Mouse (Mus musculus): ENCODE data around the gene BC049715. TPM values are rescaled to one million over a fixed set of nuclear protein-coding genes. Genes with fewer than 3 reads are reported as not detected.

The BC049715 gene
- polyA plus RNA-seq, 1 experiment from 2014 or later = 1.9 TPM

GRCm38 (mm10) chr6:136807395-136808013 lies 19.9 kb upstream of the BC049715 start:
- WGBS = 45% methylated on average over 11 of the region's 18 CpGs
- peaks cover 8% of the 10 kb centered on the region for H3K36me3 ChIP-seq (ENCODE audit: insufficient read depth, low read length)
- peak; percentile 0; the same call in 1 of the 2 replicates for ATAC-seq (ENCODE audit: low FRiP score, low TSS enrichment)
- no peaks in the 10 kb centered on the region for H3K27me3 ChIP-seq (ENCODE audit: insufficient read depth, low read length)
- peak overlapping the region; percentile 97 for H3K4me2 ChIP-seq (replicated peaks; ENCODE audit: low read depth, low read length)
- no peaks in the 10 kb centered on the region for H3K9me3 ChIP-seq (ENCODE audit: low read length)
- peaks cover 24% of the 10 kb centered on the region for H3K4me1 ChIP-seq (ENCODE audit: insufficient read depth, low read length)
- peak overlapping the region; percentile 78 for H3K27ac ChIP-seq (ENCODE audit: low read length)
- peak overlapping the region; percentile 80 for H3K4me3 ChIP-seq (ENCODE audit: low read length)
- H3K9ac ChIP-seq (replicated peaks; ENCODE audit: low read length) = peak overlapping the region; percentile 48

GRCm38 (mm10) chr6:136808014-136808417 lies 19.4 kb upstream of the BC049715 start, which contains the start of gene H2afj:
H2afj (plus strand) TSS chr6:136808244.
- H3K9ac ChIP-seq (replicated peaks; ENCODE audit: low read length) = peak within 1 kb of the TSS; percentile 77
- H3K4me1 ChIP-seq (ENCODE audit: insufficient read depth, low read length) = peaks cover 21% of the 10 kb centered on the region
- H3K27me3 ChIP-seq (ENCODE audit: insufficient read depth, low read length) = no peaks in the 10 kb centered on the region
- peak within 1 kb of the TSS; percentile 78 for H3K27ac ChIP-seq (ENCODE audit: low read length)
- peak within 1 kb of the TSS; percentile 97 for H3K4me2 ChIP-seq (replicated peaks; ENCODE audit: low read depth, low read length)
- no peaks in the 10 kb centered on the region for H3K9me3 ChIP-seq (ENCODE audit: low read length)
- WGBS = under 1% methylated on average over 34 of the region's 34 CpGs
- H3K4me3 ChIP-seq (ENCODE audit: low read length) = peak within 1 kb of the TSS; percentile 80
- peak; percentile 89 for ATAC-seq (ENCODE audit: low FRiP score, low TSS enrichment)
- peaks cover 10% of the 10 kb centered on the region for H3K36me3 ChIP-seq (ENCODE audit: insufficient read depth, low read length)

GRCm38 (mm10) chr6:136808631-136809046 lies 18.8 kb upstream of the BC049715 start:
- Histone ChIP-seq H3K4me3 (ENCODE audit: low read length) (peak overlapping the region; percentile 80), H3K27me3 (ENCODE audit: insufficient read depth, low read length) (no peaks in the 10 kb centered on the region), H3K9ac (replicated peaks; ENCODE audit: low read length) (peak overlapping the region; percentile 77), H3K4me2 (replicated peaks; ENCODE audit: low read depth, low read length) (peak overlapping the region; percentile 97), H3K27ac (ENCODE audit: low read length) (no peak overlapping the region), H3K9me3 (ENCODE audit: low read length) (no peaks in the 10 kb centered on the region), H3K4me1 (ENCODE audit: insufficient read depth, low read length) (peaks cover 15% of the 10 kb centered on the region), H3K36me3 (ENCODE audit: insufficient read depth, low read length) (peaks cover 15% of the 10 kb centered on the region)
- under 1% methylated on average over 28 of the region's 28 CpGs for WGBS
- peak; percentile 20 for ATAC-seq (ENCODE audit: low FRiP score, low TSS enrichment)

GRCm38 (mm10) chr6:136809077-136809476 lies 18.3 kb upstream of the BC049715 start:
- H3K36me3 ChIP-seq (ENCODE audit: insufficient read depth, low read length) = peaks cover 19% of the 10 kb centered on the region
- H3K27me3 ChIP-seq (ENCODE audit: insufficient read depth, low read length) = no peaks in the 10 kb centered on the region
- H3K4me3 ChIP-seq (ENCODE audit: low read length) = peak overlapping the region; percentile 80
- H3K9ac ChIP-seq (replicated peaks; ENCODE audit: low read length) = peak overlapping the region; percentile 77
- H3K9me3 ChIP-seq (ENCODE audit: low read length) = no peaks in the 10 kb centered on the region
- WGBS = 32% methylated on average over 14 of the region's 14 CpGs
- no peak overlapping the region for H3K27ac ChIP-seq (ENCODE audit: low read length)
- H3K4me1 ChIP-seq (ENCODE audit: insufficient read depth, low read length) = peaks cover 15% of the 10 kb centered on the region
- ATAC-seq (ENCODE audit: low FRiP score, low TSS enrichment) = no peak
- peak overlapping the region; percentile 97 for H3K4me2 ChIP-seq (replicated peaks; ENCODE audit: low read depth, low read length)

- Histone ChIP-seq H3K4me2 (replicated peaks; ENCODE audit: low read depth, low read length) (peak overlapping the region; percentile 97), H3K36me3 (ENCODE audit: insufficient read depth, low read length) (peaks cover 25% of the 10 kb centered on the region), H3K4me3 (ENCODE audit: low read length) (peak overlapping the region; percentile 80), H3K9me3 (ENCODE audit: low read length) (no peaks in the 10 kb centered on the region), H3K27me3 (ENCODE audit: insufficient read depth, low read length) (no peaks in the 10 kb centered on the region), H3K9ac (replicated peaks; ENCODE audit: low read length) (peak overlapping the region; percentile 77; the same call in 1 of the 2 replicates), H3K4me1 (ENCODE audit: insufficient read depth, low read length) (peaks cover 15% of the 10 kb centered on the region), H3K27ac (ENCODE audit: low read length) (no peak overlapping the region)
- 68% methylated on average over 13 of the region's 13 CpGs for WGBS
- ATAC-seq (ENCODE audit: low FRiP score, low TSS enrichment) = no peak
Measured at GRCm38 (mm10) chr6:136809673-136810072, 17.8 kb upstream of the BC049715 start.

GRCm38 (mm10) chr6:136811196-136811595 lies 16.2 kb upstream of the BC049715 start:
- no peak overlapping the region for H3K4me2 ChIP-seq (replicated peaks; ENCODE audit: low read depth, low read length)
- ATAC-seq (ENCODE audit: low FRiP score, low TSS enrichment) = no peak
- H3K9ac ChIP-seq (replicated peaks; ENCODE audit: low read length) = no peak overlapping the region
- peaks cover 11% of the 10 kb centered on the region for H3K4me1 ChIP-seq (ENCODE audit: insufficient read depth, low read length)
- no peak overlapping the region for H3K27ac ChIP-seq (ENCODE audit: low read length)
- no peaks in the 10 kb centered on the region for H3K27me3 ChIP-seq (ENCODE audit: insufficient read depth, low read length)
- no peak overlapping the region for H3K4me3 ChIP-seq (ENCODE audit: low read length)
- H3K36me3 ChIP-seq (ENCODE audit: insufficient read depth, low read length) = peaks cover 38% of the 10 kb centered on the region
- WGBS = 86% methylated on average over 10 of the region's 10 CpGs
- no peaks in the 10 kb centered on the region for H3K9me3 ChIP-seq (ENCODE audit: low read length)

- Histone ChIP-seq H3K4me3 (ENCODE audit: low read length) (no peak overlapping the region), H3K4me1 (ENCODE audit: insufficient read depth, low read length) (peaks cover 11% of the 10 kb centered on the region), H3K27me3 (ENCODE audit: insufficient read depth, low read length) (no peaks in the 10 kb centered on the region), H3K4me2 (replicated peaks; ENCODE audit: low read depth, low read length) (no peak overlapping the region), H3K27ac (ENCODE audit: low read length) (no peak overlapping the region), H3K9ac (replicated peaks; ENCODE audit: low read length) (no peak overlapping the region), H3K36me3 (ENCODE audit: insufficient read depth, low read length) (peaks cover 56% of the 10 kb centered on the region), H3K9me3 (ENCODE audit: low read length) (no peaks in the 10 kb centered on the region)
- 44% methylated on average over 4 of the region's 4 CpGs for WGBS
- no peak for ATAC-seq (ENCODE audit: low FRiP score, low TSS enrichment)
Measured at GRCm38 (mm10) chr6:136813117-136813516, 14.3 kb upstream of the BC049715 start.

GRCm38 (mm10) chr6:136815381-136815780 lies 12.0 kb upstream of the BC049715 start:
- Histone ChIP-seq H3K27me3 (ENCODE audit: insufficient read depth, low read length) (no peaks in the 10 kb centered on the region), H3K36me3 (ENCODE audit: insufficient read depth, low read length) (peaks cover 70% of the 10 kb centered on the region), H3K9me3 (ENCODE audit: low read length) (no peaks in the 10 kb centered on the region), H3K4me3 (ENCODE audit: low read length) (no peak overlapping the region), H3K4me1 (ENCODE audit: insufficient read depth, low read length) (no peaks in the 10 kb centered on the region), H3K27ac (ENCODE audit: low read length) (no peak overlapping the region), H3K9ac (replicated peaks; ENCODE audit: low read length) (no peak overlapping the region), H3K4me2 (replicated peaks; ENCODE audit: low read depth, low read length) (no peak overlapping the region)
- WGBS = 98% methylated on average over 7 of the region's 7 CpGs
- ATAC-seq (ENCODE audit: low FRiP score, low TSS enrichment) = no peak

GRCm38 (mm10) chr6:136816826-136817225 lies 10.6 kb upstream of the BC049715 start:
- Histone ChIP-seq H3K4me1 (ENCODE audit: insufficient read depth, low read length) (no peaks in the 10 kb centered on the region), H3K27ac (ENCODE audit: low read length) (no peak overlapping the region), H3K36me3 (ENCODE audit: insufficient read depth, low read length) (peaks cover 84% of the 10 kb centered on the region), H3K9ac (replicated peaks; ENCODE audit: low read length) (no peak overlapping the region), H3K4me2 (replicated peaks; ENCODE audit: low read depth, low read length) (no peak overlapping the region), H3K27me3 (ENCODE audit: insufficient read depth, low read length) (no peaks in the 10 kb centered on the region), H3K4me3 (ENCODE audit: low read length) (no peak overlapping the region), H3K9me3 (ENCODE audit: low read length) (no peaks in the 10 kb centered on the region)
- ATAC-seq (ENCODE audit: low FRiP score, low TSS enrichment) = no peak
- 85% methylated on average over 21 of the region's 21 CpGs for WGBS

GRCm38 (mm10) chr6:136817549-136817948 lies 9.9 kb upstream of the BC049715 start:
- no peak overlapping the region for H3K9ac ChIP-seq (replicated peaks; ENCODE audit: low read length)
- no peaks in the 10 kb centered on the region for H3K9me3 ChIP-seq (ENCODE audit: low read length)
- H3K4me1 ChIP-seq (ENCODE audit: insufficient read depth, low read length) = no peaks in the 10 kb centered on the region
- H3K4me2 ChIP-seq (replicated peaks; ENCODE audit: low read depth, low read length) = no peak overlapping the region
- no peak overlapping the region for H3K4me3 ChIP-seq (ENCODE audit: low read length)
- no peak for ATAC-seq (ENCODE audit: low FRiP score, low TSS enrichment)
- no peaks in the 10 kb centered on the region for H3K27me3 ChIP-seq (ENCODE audit: insufficient read depth, low read length)
- peaks cover 84% of the 10 kb centered on the region for H3K36me3 ChIP-seq (ENCODE audit: insufficient read depth, low read length)
- no peak overlapping the region for H3K27ac ChIP-seq (ENCODE audit: low read length)
- 97% methylated on average over 3 of the region's 3 CpGs for WGBS
